In the genomic region with DNA sequence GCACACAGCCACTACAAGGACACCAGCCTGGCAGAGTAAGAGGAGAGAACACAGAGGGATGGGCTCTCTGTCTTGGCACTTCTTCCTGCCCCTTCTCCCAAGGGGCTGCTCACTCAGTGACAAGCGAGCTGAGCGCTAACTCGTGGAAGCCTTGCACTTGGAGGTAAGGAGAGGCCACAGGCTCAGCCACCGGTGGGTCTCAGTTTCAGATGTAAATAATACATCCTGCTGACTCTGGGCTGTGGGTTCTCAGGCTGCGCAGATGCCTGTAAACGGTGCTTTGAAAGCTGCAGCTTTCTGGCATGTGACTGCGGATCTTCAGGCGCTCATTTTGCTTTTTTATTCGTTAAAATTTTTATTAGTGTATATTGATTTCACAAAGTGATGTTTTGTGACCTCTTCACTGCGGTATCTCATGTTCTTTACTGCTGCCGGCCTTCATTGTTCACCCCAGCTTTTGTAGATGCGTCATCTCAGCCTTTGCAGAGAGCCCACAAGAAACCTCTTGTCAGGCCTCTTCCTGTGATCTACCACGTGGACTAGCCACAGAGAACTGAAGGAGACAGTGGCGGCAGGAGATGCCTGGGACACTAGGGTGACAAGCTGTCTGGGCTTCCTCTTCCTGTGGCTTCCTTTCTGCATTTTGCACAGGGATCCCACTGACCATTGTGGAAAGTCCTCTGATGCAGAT, we compare ENCODE assay signal across 11 mouse cellular contexts. TPM values are rescaled to one million over a fixed set of nuclear protein-coding genes. Genes with fewer than 3 reads are reported as not detected.
DNase-seq lines count a peak whose midpoint lies in the region; ATAC-seq and TF ChIP-seq lines count a peak whose summit lies in the region.
"Had no signal": no experiment of that assay in that cellular context is flagged by ENCODE, and none has a peak within 500 bp of the region (broad histone marks: within the 10 kb centered on the region; RNA-seq: fewer than 3 reads in every experiment).

No protein-coding gene starts in this region.

- intact Hi-C loops in left cerebral cortex, postnatal 4 days (cut with DNase I) = no loop called here
- intact Hi-C loops in left cerebral cortex, postnatal 10 days (cut with DNase I) = no loop called here
- intact Hi-C loops in heart, postnatal 36 days (cut with DNase I) = no loop called here

- WGBS in cerebellum, adult 2 months = 59% methylated on average over 14 of the region's 14 CpGs

- peak overlapping the region; percentile 19 for H3K4me3 ChIP-seq in cerebellum, adult 2 months (replicated peaks; ENCODE audit: insufficient read depth, low read depth, low read length)
- H3K4me3 ChIP-seq: embryonic facial prominence, embryonic 12.5 days; lung, embryonic 15.5 days had no signal

- no peak for TF ChIP-seq CTCF in cerebellum, adult 2 months (IDR thresholded peaks at IDR 0.05; ENCODE audit: borderline replicate concordance, insufficient read depth, low read depth, low read length)

- TF ChIP-seq POLR2A in cerebellum, adult 2 months (IDR thresholded peaks at IDR 0.05; ENCODE audit: borderline replicate concordance, insufficient read depth, low read length) = no peak

- peaks cover 1% of the 10 kb centered on the region; the same call in 1 of the 2 replicates for H3K27me3 ChIP-seq in cerebellum, adult 2 months (ENCODE audit: control insufficient read depth, insufficient read depth, low read length)
- H3K27me3 ChIP-seq: lung, embryonic 15.5 days had no signal

- DNase-seq in cerebellum, adult 2 months = no peak
- no peak for DNase-seq in cerebellum, adult 9-11 months
- DNase-seq in left cerebral cortex, postnatal 4 days = peak; percentile 43
- no peak for DNase-seq in left cerebral cortex, postnatal 10 days (ENCODE audit: extremely low spot score in 1 of 2, low spot score in 2 of 2)
- DNase-seq in thymus, adult 18-20 months = peak; percentile 23 to 44
- DNase-seq in urinary bladder, postnatal 36 days (ENCODE audit: low spot score in 2 of 2) = no peak
- DNase-seq in heart, postnatal 36 days = no peak
- DNase-seq: heart, postnatal 4 days had no signal

- H3K27ac ChIP-seq in cerebellum, adult 2 months (ENCODE audit: insufficient read depth, low read length) = peak overlapping the region; percentile 56; the same call in 1 of the 2 replicates
- H3K27ac ChIP-seq: embryonic facial prominence, embryonic 12.5 days; lung, embryonic 15.5 days had no signal

- peak; percentile 99 for ATAC-seq in common myeloid progenitor, adult 5-6 weeks (replicated peaks; ENCODE audit: low read depth, poor library complexity, severe bottlenecking)

- no peaks in the 10 kb centered on the region; the same call in 1 of the 2 replicates for H3K4me1 ChIP-seq in cerebellum, adult 2 months (ENCODE audit: control insufficient read depth, insufficient read depth, low read length)
- H3K4me1 ChIP-seq: embryonic facial prominence, embryonic 12.5 days; lung, embryonic 15.5 days had no signal

RNA-seq across cellular contexts. Expression of a gene that starts 37.5 kb away (rescaled TPM):
- 32.1 and 38.6 TPM in 2 replicates for polyA plus RNA-seq in cerebellum, adult 2 months (2012; rRNA removed)
- 1 to 10 TPM; 3.3 to 4.5 TPM for total RNA-seq in left cerebral cortex, postnatal 4 days (2021)
- total RNA-seq in left cerebral cortex, postnatal 10 days (2021) = 1 to 10 TPM; 5.1 to 7.5 TPM
- 0.59 and 0.87 TPM in 2 replicates for total RNA-seq in common myeloid progenitor, adult 5-6 weeks (2017)
- not detected for total RNA-seq in heart, postnatal 36 days (2021)
- total RNA-seq: heart, postnatal 4 days had no signal

Comparison
In these comparisons a context has a peak if more than half of its experiments do, and no peak if none do; other contexts are left out.
1. DNase-seq: peak in left cerebral cortex, postnatal 4 days (single experiment) and thymus, adult 18-20 months (2 of 2); none in cerebellum, adult 2 months (0 of 2), cerebellum, adult 9-11 months (single experiment), left cerebral cortex, postnatal 10 days (0 of 2), urinary bladder, postnatal 36 days (0 of 2) and heart, postnatal 36 days (0 of 2).